ENCODE assay signal across 28 mouse cellular contexts in genomic region chr11:36831511-36831910, GRCm38 (mm10).
A peak's percentile ranks its signal among the peaks of the same experiment; 100 is the strongest.
DNase-seq lines count a peak whose midpoint lies in the region; ATAC-seq lines count a peak whose summit lies in the region.
"Had no signal": no experiment of that assay in that cellular context is flagged by ENCODE, and none has a peak within 500 bp of the region (broad histone marks: within the 10 kb centered on the region; RNA-seq: fewer than 3 reads in every experiment).

No protein-coding gene starts in this region.

- peak overlapping the region; percentile 30 for H3K4me2 ChIP-seq in intestine, embryonic 16.5 days (ENCODE audit: low read depth, low read length)
- H3K4me2 ChIP-seq: embryonic facial prominence, embryonic 12.5 days; hindbrain, embryonic 12.5 days; limb, embryonic 13.5 days; liver, embryonic 11.5 days; lung, embryonic 15.5 days; midbrain, embryonic 11.5 days; neural tube, embryonic 12.5 days had no signal

- no peak overlapping the region for H3K4me3 ChIP-seq in intestine, embryonic 16.5 days (ENCODE audit: low read length)
- H3K4me3 ChIP-seq: embryonic facial prominence, embryonic 12.5 days; heart, embryonic 10.5 days; hindbrain, embryonic 12.5 days; left cerebral cortex, adult 2 months; limb, embryonic 13.5 days; lung, embryonic 15.5 days; myocyte; neural tube, embryonic 12.5 days had no signal

- peak; percentile 50 for ATAC-seq in intestine, embryonic 16.5 days
- ATAC-seq: forebrain, embryonic 14.5 days; Patski had no signal

- no peaks in the 10 kb centered on the region for H3K27me3 ChIP-seq in intestine, embryonic 16.5 days (replicated peaks; ENCODE audit: control insufficient read depth, insufficient read depth, low read length)
- H3K27me3 ChIP-seq: embryonic facial prominence, embryonic 12.5 days; hindbrain, embryonic 12.5 days; limb, embryonic 13.5 days; lung, embryonic 15.5 days; neural tube, embryonic 12.5 days had no signal

- H3K27ac ChIP-seq in intestine, embryonic 16.5 days (ENCODE audit: low read length) = no peak overlapping the region
- H3K27ac ChIP-seq: embryonic facial prominence, embryonic 12.5 days; heart, embryonic 10.5 days; hindbrain, embryonic 12.5 days; left cerebral cortex, adult 2 months; limb, embryonic 13.5 days; lung, embryonic 15.5 days; neural tube, embryonic 12.5 days had no signal

- H3K4me1 ChIP-seq in intestine, embryonic 16.5 days (ENCODE audit: control insufficient read depth, insufficient read depth, low read length) = 0 out of 2 replicates have a peak, but pooled peaks cover 3% of the 10 kb centered on the region
- H3K4me1 ChIP-seq: embryonic facial prominence, embryonic 12.5 days; heart, embryonic 10.5 days; hindbrain, embryonic 12.5 days; limb, embryonic 13.5 days; lung, embryonic 15.5 days; neural tube, embryonic 12.5 days had no signal

- no peak overlapping the region for H3K9ac ChIP-seq in intestine, embryonic 16.5 days (ENCODE audit: low read depth, low read length)
- H3K9ac ChIP-seq: embryonic facial prominence, embryonic 12.5 days; hindbrain, embryonic 12.5 days; limb, embryonic 13.5 days; lung, embryonic 15.5 days; neural tube, embryonic 12.5 days had no signal

- no peaks in the 10 kb centered on the region for H3K9me3 ChIP-seq in intestine, embryonic 16.5 days (ENCODE audit: control insufficient read depth, low read length)
- H3K9me3 ChIP-seq: embryonic facial prominence, embryonic 12.5 days; heart, embryonic 10.5 days; hindbrain, embryonic 12.5 days; limb, embryonic 13.5 days; lung, embryonic 15.5 days; neural tube, embryonic 12.5 days had no signal

- DNase-seq in embryo, embryonic 11 days = peak; percentile 10
- no peak for DNase-seq in embryo, embryonic 9.5 days (ENCODE audit: extremely low spot score)
- peak; percentile 28 for DNase-seq in kidney, adult 9 months
- peak; percentile 46 for DNase-seq in kidney, postnatal 14 days
- no peak for DNase-seq in thymus, postnatal 14 days
- DNase-seq in urinary bladder, postnatal 36 days (ENCODE audit: low spot score in 2 of 2) = no peak
- no peak for DNase-seq in MN1 (ENCODE audit: low spot score)
- DNase-seq: adrenal gland, postnatal 10 days; cerebellum, adult 9-10 months; gastrocnemius, postnatal 14 days; heart, adult 11 months; heart, postnatal 36 days; right cerebral cortex, adult 18-20 months; spleen, adult 18-20 months had no signal

- WGBS in intestine, embryonic 16.5 days = 50% methylated on average over 11 of the region's 11 CpGs

- H3K36me3 ChIP-seq in intestine, embryonic 16.5 days (ENCODE audit: control insufficient read depth, insufficient read depth, low read length) = no peaks in the 10 kb centered on the region
- H3K36me3 ChIP-seq: embryonic facial prominence, embryonic 12.5 days; G1E; heart, embryonic 10.5 days; hindbrain, embryonic 12.5 days; limb, embryonic 13.5 days; lung, embryonic 15.5 days; neural tube, embryonic 12.5 days had no signal

Comparison
In these comparisons a context has a peak if more than half of its experiments do, and no peak if none do; other contexts are left out.
1. DNase-seq: peak in embryo, embryonic 11 days (single experiment), kidney, adult 9 months (single experiment) and kidney, postnatal 14 days (single experiment); none in embryo, embryonic 9.5 days (single experiment), thymus, postnatal 14 days (single experiment), urinary bladder, postnatal 36 days (0 of 2) and MN1 (single experiment).